Mouse (Mus musculus) right cerebral cortex, postnatal 10 days (tissue): ENCODE data around the gene Zfp609.

Experiments
- DNase-seq, 2 experiments: peaks; one replicate each; pipeline ENCODE4 v3.0.0; 2021; ENCODE audit warnings: low spot score in 2 of 2

The Zfp609 gene

DNA sequence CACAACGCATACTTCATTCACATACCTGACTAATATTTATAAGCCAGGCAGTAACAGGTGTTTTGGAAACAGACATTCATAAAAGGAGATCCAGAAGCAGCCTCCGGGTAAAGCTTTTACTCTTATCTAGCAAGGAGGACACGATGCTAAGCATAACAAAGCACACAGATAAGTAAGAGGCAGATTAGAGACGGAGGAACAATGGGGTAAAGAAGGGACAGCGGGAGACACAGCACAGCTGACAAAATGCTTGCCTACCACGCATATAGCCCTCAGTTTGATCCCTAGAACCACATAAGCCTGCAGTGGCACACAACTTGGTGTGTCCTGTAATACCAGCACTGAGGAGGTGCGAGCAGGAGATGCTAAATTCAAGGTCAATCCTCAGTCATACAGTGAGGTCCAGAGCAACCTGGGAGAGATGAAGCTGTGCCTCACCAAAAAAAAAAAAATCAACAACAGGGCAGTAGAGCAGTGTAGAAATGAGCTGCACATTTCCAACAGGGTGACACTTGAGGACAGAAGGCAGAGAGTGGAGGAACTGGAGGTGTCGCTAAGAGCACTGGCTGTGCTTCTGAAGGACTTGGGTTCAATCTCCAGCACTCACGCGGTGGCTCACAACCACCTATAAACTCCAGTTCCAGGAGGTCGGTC lies 56.2 kb downstream of the Zfp609 start:
- no peak for DNase-seq

DNA sequence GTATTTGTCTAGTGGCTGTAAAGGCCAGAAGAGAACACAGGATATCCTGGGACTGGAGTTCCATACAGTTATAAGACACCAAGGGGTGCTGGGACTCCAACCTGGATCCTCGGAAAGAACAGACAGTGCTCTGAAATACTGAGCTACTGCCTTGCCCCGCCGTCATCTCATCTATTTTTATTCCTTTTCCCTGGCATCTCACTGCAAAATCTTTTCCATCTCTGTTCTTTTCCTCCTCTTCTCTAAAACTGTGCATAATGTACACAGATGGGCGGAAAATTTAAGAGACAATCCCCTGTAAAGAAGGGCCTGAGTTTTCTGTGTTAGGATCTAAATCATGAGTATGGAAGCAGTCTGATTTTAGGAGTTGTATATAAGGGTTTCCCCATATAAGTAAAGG lies 64.6 kb downstream of the Zfp609 start:
- DNase-seq: no peak

DNA sequence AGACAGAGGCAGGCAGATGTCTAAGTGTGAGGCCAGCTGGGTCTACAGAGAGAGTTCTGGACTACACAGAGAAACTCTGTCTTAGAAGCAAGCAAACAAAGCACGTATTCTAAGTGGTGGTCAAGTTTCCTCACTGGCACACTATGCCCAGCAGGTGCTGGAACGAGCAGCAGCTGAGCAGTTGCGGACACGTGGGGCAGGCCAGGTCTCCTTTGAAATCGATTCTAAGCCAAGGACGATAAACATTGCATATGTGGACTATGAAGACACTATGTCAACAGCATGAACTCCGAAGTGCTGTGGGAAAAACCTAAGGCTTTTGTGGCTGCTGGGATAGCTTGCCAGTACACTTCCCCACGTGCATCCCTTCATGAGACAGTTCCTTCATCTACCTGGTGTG lies 67.4 kb downstream of the Zfp609 start:
- DNase-seq: no peak

GRCm38 (mm10) chr9:65759256-65759655 lies 68.1 kb downstream of the Zfp609 start:
- DNase-seq: peak; percentile 60 to 64

DNA sequence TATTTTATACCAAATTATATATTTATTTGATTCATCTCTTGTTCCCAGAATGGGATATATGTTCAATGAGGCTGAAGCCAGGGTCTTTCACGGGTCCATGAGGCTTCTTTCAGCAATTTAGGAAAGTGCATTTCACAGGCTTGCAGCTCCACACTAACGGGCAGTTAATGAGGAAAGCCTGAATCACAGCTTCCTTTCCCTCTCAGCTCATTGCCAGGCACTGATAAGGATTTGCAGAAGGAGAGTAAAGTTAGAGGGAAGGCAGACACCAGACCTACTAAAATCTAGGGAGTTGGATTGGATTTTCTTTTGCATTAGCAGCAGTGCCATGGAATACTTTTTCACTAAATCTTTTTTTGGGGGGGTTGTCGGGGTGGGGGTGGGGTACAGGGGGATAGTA lies 69.5 kb downstream of the Zfp609 start:
- no peak for DNase-seq

DNA sequence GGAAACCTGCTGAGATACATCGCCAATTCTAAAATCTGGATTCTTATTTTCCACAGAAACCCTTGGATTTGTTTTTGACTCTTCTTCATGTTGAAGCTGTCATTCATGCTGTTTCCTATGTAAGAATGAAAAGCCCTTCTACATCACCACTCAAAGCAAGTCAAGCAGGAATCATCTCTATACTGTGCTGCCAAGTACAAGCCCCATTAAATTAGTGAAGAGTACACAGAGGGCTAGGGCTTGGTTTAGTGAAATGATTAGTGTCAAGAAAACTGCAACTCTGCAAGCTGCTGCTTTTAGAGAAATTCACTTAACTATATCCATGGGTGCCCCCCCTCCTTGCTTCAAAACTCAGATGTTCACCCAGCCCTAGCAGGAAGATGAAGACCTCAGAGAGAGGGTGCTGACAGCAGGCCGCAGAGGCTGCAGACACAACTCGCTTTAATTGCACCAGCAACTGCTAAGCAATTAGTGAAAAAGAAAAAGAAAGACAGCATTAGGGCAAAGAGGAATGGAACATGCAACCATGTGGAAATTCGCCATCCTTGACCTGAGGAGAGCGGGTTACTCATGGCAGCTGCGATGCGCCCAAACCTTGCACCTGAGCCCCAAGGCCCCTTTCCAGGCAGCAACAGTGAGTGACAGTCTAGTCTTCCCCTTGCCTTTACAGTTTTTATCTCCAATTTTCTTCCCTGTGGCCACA lies 71.5 kb downstream of the Zfp609 start:
- no peak for DNase-seq

DNA sequence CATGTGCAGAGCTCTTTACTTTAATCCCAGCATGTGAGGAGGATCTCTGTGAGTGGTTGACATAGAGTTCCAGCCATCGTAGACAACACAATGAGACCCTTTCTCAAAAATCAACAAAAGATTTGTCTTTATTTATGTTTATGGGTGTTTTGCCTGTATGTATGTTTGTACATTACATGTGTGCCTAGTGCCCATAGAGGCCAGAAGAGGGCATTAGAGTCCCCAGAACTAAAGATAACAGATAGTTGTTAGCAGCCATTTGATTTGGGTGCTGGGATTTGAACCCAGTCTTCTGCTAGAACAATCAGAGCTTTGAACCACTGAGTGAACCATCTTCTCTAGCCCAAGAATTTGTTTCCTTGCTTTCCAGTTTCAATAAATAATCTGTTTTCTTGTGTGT lies 72.2 kb downstream of the Zfp609 start:
- no peak for DNase-seq

GRCm38 (mm10) chr9:65752632-65753031 lies 74.7 kb downstream of the Zfp609 start:
- DNase-seq: no peak

GRCm38 (mm10) chr9:65751906-65752305 lies 75.5 kb downstream of the Zfp609 start:
- DNase-seq: no peak

GRCm38 (mm10) chr9:65748102-65748501 lies 79.3 kb downstream of the Zfp609 start:
- DNase-seq: no peak

GRCm38 (mm10) chr9:65746479-65746878 lies 80.9 kb downstream of the Zfp609 start:
- DNase-seq: no peak

DNA sequence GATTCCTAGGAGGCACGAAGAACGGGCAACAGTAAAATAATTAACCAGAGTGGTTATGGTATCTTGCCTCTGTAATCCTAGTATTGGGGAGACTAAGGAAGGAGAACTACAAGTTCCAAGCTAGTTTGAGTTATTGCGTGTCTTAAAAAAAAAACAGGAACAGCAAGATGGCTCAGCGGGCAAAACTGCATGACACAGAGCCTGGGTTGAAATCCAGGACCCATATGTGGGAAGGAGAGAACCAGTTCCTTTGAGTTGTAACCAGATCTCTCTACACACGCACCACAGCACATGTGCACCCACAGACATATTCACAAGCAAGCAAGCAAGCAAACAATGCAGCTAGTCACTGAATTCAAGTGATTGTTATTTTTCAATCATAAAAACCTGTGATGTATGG lies 81.9 kb downstream of the Zfp609 start:
- DNase-seq: no peak

DNA sequence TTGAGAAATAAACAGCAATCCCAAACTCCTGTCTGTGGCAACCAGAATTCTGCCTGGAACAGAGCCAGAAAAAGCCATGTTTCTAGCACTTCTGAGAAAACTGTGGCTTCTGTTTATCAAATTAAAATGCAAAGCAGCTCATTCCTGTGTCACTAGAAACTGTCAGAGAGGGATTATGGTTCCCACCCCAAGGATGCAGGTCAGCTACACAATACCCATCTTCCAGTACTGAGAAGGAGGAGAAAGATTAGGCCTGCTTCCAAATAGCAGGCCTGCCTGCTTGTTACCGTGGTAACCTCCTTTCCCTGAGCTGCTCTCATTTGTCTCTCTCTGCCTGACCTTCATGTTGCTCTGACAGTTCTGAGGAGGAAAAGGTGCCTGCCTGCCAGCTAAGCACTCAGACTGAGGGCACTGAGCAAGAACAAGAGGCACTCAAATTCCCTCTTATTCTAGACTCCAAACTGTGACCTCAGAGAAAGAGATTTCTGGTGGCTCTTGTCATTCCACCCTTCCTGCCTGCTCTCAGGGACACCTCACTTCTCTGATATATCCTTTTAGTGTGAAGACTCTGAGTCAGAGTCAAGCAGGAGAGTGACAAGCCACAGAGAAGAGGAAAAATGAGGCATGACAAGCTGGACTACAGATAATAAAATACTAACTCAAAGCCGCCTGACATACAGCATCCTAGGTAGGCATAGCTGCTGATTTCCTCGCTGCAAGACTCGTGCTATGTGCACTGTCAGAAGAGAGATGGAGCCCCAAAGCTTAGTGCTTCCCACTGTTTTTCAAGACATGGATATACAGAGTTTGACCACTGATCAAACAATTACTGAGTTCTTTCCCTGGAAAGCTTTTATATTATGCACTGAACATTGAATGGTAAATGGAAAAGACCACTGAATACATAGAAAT lies 82.9 kb downstream of the Zfp609 start:
- DNase-seq: peak; percentile 68 to 85

- DNase-seq: no peak
Measured at GRCm38 (mm10) chr9:65743809-65744170, 83.6 kb downstream of the Zfp609 start.

DNA sequence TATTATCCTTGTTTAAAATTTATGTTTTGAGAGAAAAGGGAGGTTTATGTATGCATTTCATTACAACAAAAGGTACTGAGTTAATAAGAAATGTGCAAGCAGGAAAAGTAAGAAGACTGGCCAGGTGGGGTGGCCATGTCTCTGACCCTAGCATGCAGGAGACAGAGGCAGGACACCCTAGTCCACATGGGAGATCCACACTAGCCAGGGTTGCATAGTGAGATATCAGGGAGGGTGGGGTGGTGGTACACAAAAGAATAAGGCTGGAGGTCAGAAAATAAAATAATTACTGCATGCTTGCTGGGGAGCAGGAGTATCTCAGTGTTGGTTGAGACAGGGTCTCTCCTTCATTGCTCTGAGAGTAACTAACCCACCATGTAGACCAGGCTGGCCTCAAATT lies 84.0 kb downstream of the Zfp609 start:
- DNase-seq: no peak

- DNase-seq: no peak
Measured at GRCm38 (mm10) chr9:65742777-65743176, 84.6 kb downstream of the Zfp609 start.

- DNase-seq: no peak
Measured at GRCm38 (mm10) chr9:65741066-65741852, 86.1 kb downstream of the Zfp609 start.

DNA sequence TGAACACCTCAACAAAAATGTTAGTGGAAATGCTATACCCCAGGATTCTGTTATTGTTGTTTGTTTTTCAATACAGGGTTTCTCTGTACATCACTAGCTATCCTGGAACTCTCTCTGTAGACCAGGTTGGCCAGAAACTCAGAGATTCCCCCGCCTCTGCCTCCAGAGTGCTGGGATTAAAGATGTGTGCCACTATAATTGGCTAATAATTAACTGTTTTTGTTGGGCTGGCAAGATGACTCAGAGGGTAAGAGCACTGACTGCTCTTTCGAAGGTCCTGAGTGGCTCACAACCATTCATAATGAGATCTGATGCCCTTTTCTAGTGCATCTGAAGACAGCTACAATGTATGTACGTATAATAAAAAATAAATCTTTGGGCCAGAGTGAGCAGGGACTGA lies 92.4 kb downstream of the Zfp609 start:
- no peak for DNase-seq

GRCm38 (mm10) chr9:65728588-65728987 lies 98.8 kb downstream of the Zfp609 start:
- no peak for DNase-seq

DNA sequence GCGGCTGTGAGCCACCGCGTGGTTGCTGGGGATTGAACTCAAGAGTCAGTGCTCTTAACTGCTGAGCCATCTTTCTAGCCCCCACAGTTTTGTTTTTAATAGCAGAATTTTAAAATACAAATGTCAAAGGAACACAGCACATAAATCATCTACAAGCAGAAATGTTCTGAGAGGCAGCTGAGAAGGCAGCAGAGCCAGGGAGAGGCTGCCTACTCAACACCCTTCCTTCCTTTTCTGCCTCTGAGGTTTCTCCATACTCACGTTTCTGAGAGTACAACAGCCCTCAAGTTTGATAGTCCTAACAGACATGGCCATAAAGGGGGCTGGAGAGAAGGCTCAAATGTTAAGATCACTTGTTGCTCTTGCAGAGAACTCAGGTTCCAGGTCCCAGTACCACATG lies 99.9 kb downstream of the Zfp609 start:
- no peak for DNase-seq

- DNase-seq: no peak
Measured at GRCm38 (mm10) chr9:65726431-65726830, 100.9 kb downstream of the Zfp609 start.

GRCm38 (mm10) chr9:65725291-65725622 lies 102.1 kb downstream of the Zfp609 start:
- no peak for DNase-seq
